Mouse (Mus musculus) liver, postnatal 0 days (tissue): ENCODE data around the gene Spg7. TPM values are rescaled to one million over a fixed set of nuclear protein-coding genes. Genes with fewer than 3 reads are reported as not detected.

Experiments used
- ATAC-seq: fragments of 200-750 bp; cut with Nextera tagmentation; 2 replicates; pipeline ENCODE4 v1.8.0; 2017; ENCODE audit warnings: mild to moderate bottlenecking, moderate library complexity
- DNase-seq: peaks from one replicate; pipeline ENCODE4 v3.0.0-alpha.2; 2016
- H3K27ac ChIP-seq: fragments of 300-500 bp; sonication (generic); 2 replicates; pipeline ENCODE4 v1.5.1; 2014; ENCODE audit warnings: antibody characterized with exemption, moderate library complexity, mild to moderate bottlenecking, low read depth
- H3K27me3 ChIP-seq: fragments of 300-500 bp; sonication (generic); 2 replicates; pipeline ENCODE4 v1.6.1; 2014; ENCODE audit warnings: low read length, control low read depth, mixed read lengths; ENCODE audit not compliant: insufficient read depth
- H3K36me3 ChIP-seq: fragments of 300-500 bp; sonication (generic); replicated peaks from 2 replicates; pipeline ENCODE4 v1.6.1; 2014; ENCODE audit warnings: mild to moderate bottlenecking, control low read depth, low read length, moderate library complexity, mixed read lengths; ENCODE audit not compliant: insufficient read depth
- H3K4me1 ChIP-seq: fragments of 300-500 bp; sonication (generic); 2 replicates; pipeline ENCODE4 v1.6.1; 2014; ENCODE audit warnings: antibody characterized with exemption, mild to moderate bottlenecking, control low read depth; ENCODE audit not compliant: insufficient read depth
- H3K4me2 ChIP-seq: fragments of 300-500 bp; sonication (generic); 2 replicates; pipeline ENCODE4 v1.6.1; 2014; ENCODE audit warnings: low read depth, mild to moderate bottlenecking, low read length, moderate library complexity, mixed read lengths
- H3K4me3 ChIP-seq: fragments of 300-500 bp; sonication (generic); 2 replicates; pipeline ENCODE4 v1.5.1; 2014; ENCODE audit warnings: low read depth, low read length
- H3K9ac ChIP-seq: fragments of 300-500 bp; sonication (generic); replicated peaks from 2 replicates; pipeline ENCODE4 v1.6.1; 2014; ENCODE audit warnings: mild to moderate bottlenecking, moderate library complexity
- H3K9me3 ChIP-seq: fragments of 300-500 bp; sonication (generic); 2 replicates; pipeline ENCODE4 v1.6.1; 2016; ENCODE audit warnings: mild to moderate bottlenecking, control low read depth, low read length, mixed read lengths
- CTCF ChIP-seq: sonication (generic); IDR thresholded peaks from 2 replicates; pipeline ENCODE4 v1.5.1; 2016; ENCODE audit warnings: antibody characterized with exemption, low read depth
- EP300 ChIP-seq: IDR thresholded peaks from 2 replicates; pipeline ENCODE4 v1.6.1; 2016; ENCODE audit warnings: antibody characterized with exemption, low read depth, mild to moderate bottlenecking
- WGBS: fragments of 180-500 bp; shearing (Covaris S2); extraction: QIAGEN DNeasy Blood & Tissue Kit; methylation state at CpG from one replicate; pipeline ENCODE4 v1.1.7; 2014; ENCODE audit not compliant: insufficient replicate concordance; 5-methylcytosine and 5-hydroxymethylcytosine counted together
- polyA plus RNA-seq: library from polyadenylated mRNA; unstranded; fragments of >200 nt; fragmentation: Nextera tagmentation; extraction: Ambion mirVana; gene quantifications from 2 replicates; pipeline ENCODE4 v1.2.1, GENCODE M21; 2015

Gene Spg7
- polyA plus RNA-seq, 1 experiment from 2014 or later, result 18.3 TPM

GRCm38 (mm10) chr8:123031321-123031978, 31.3 kb upstream of the Spg7 start:
- no peaks in the 10 kb centered on the region for H3K36me3 ChIP-seq
- TF ChIP-seq CTCF (no peak), EP300 (no peak)
- ATAC-seq, result no peak
- DNase-seq, result no peak
- no peak overlapping the region for H3K9ac ChIP-seq
- no peak overlapping the region for H3K4me2 ChIP-seq
- H3K27me3 ChIP-seq, result no peaks in the 10 kb centered on the region
- H3K4me1 ChIP-seq, result peaks cover 49% of the 10 kb centered on the region
- 41% methylated on average over 7 of the region's 7 CpGs for WGBS
- H3K4me3 ChIP-seq, result no peak overlapping the region
- peak overlapping the region; percentile 23; the same call in 1 of the 2 replicates for H3K27ac ChIP-seq
- H3K9me3 ChIP-seq, result no peaks in the 10 kb centered on the region

- no peaks in the 10 kb centered on the region for H3K9me3 ChIP-seq
- no peak overlapping the region for H3K4me2 ChIP-seq
- TF ChIP-seq CTCF (no peak), EP300 (no peak)
- ATAC-seq, result peak; percentile 24; the same call in 1 of the 2 replicates
- H3K4me1 ChIP-seq, result peaks cover 55% of the 10 kb centered on the region
- no peak overlapping the region for H3K9ac ChIP-seq
- H3K4me3 ChIP-seq, result no peak overlapping the region
- H3K27me3 ChIP-seq, result no peaks in the 10 kb centered on the region
- H3K36me3 ChIP-seq, result no peaks in the 10 kb centered on the region
- H3K27ac ChIP-seq, result peak overlapping the region; percentile 66
- no peak for DNase-seq
Observed at GRCm38 (mm10) chr8:123032730-123033129, 30.0 kb upstream of the Spg7 start.

DNA sequence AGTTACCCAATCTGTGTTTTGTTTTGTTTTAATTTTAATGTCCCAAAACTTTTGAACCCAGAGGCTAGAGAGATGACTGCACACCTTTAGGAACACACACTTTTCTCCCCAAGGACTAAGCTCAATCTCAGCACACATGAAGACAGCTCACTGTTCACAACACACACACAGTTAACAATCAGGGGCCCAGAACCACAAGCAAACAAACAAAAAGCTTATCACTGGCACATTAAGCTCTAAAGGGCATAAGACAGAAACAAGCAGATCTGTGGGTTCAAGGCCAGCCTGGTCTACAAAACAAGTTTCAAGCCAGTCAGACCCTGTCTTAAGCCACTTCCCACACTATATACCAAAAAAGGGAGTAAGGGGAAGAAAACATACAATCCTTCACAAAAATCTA, 29.3 kb upstream of the Spg7 start:
- ATAC-seq, result no peak
- Histone ChIP-seq H3K9me3 (no peaks in the 10 kb centered on the region), H3K4me2 (peak overlapping the region; percentile 30; the same call in 1 of the 2 replicates), H3K4me1 (peaks cover 58% of the 10 kb centered on the region), H3K36me3 (no peaks in the 10 kb centered on the region), H3K27me3 (no peaks in the 10 kb centered on the region), H3K9ac (no peak overlapping the region), H3K4me3 (no peak overlapping the region), H3K27ac (peak overlapping the region; percentile 85)
- TF ChIP-seq CTCF, result no peak
- no peak for TF ChIP-seq EP300
- no peak for DNase-seq

DNA sequence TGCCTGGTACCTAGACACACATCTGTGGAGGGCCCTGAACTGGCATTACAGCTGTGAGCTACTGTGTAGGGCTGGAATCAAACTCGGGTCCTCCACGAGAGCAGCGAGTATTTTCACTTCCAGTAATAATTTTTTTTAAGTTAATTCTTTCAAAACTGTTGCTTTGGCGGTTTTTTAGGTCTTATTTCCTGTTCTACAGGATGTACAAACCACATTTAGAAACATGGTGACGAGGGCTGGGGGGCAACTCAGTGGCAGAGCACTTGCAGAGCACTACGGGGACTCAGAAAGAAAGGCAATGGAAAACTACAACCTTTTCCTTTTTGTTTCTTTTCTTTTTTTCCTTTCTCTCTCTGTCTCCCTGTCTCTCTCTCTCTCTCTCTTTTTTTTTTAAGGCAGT, 28.6 kb upstream of the Spg7 start:
- Histone ChIP-seq H3K4me3 (0 out of 2 replicates have a peak overlapping the region, but pooled peaks have one; percentile 0), H3K4me1 (peaks cover 61% of the 10 kb centered on the region), H3K36me3 (no peaks in the 10 kb centered on the region), H3K9me3 (no peaks in the 10 kb centered on the region), H3K9ac (peak overlapping the region; percentile 28; the same call in 1 of the 2 replicates), H3K4me2 (peak overlapping the region; percentile 41; the same call in 1 of the 2 replicates), H3K27ac (peak overlapping the region; percentile 85), H3K27me3 (no peaks in the 10 kb centered on the region)
- DNase-seq, result no peak
- ATAC-seq, result no peak
- WGBS, result 27% methylated on average over 6 of the region's 6 CpGs
- no peak for TF ChIP-seq CTCF
- peak; percentile 41; the same call in 1 of the 2 replicates for TF ChIP-seq EP300

GRCm38 (mm10) chr8:123036956-123037355, 25.8 kb upstream of the Spg7 start:
- H3K27me3 ChIP-seq, result no peaks in the 10 kb centered on the region
- H3K9ac ChIP-seq, result no peak overlapping the region
- ATAC-seq, result peak; percentile 62
- TF ChIP-seq EP300 (no peak), CTCF (no peak)
- H3K4me3 ChIP-seq, result no peak overlapping the region
- peak; percentile 61 for DNase-seq
- H3K27ac ChIP-seq, result peak overlapping the region; percentile 41
- no peaks in the 10 kb centered on the region for H3K9me3 ChIP-seq
- peak overlapping the region; percentile 24; the same call in 1 of the 2 replicates for H3K4me2 ChIP-seq
- peaks cover 67% of the 10 kb centered on the region for H3K4me1 ChIP-seq
- no peaks in the 10 kb centered on the region for H3K36me3 ChIP-seq
- WGBS, result 21% methylated on average over 3 of the region's 3 CpGs

DNA sequence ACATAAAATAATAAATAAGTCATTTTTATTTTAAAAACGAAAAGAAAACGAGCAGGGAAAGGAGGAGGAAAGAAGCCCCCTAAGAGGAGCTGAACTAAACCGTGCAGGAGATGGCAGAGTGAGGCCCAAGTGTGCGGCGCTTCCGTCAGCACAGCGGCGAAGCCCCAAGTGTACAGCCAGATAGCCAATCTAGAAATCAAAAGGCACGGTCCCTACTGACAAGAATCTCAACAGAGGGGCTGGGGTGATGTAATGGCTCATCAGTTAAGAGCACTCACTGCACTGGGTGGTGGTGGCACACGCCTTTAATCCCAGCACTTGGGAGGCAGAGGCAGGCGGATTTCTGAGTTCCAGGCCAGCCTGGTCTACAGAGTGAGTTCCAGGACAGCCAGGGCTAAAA, 25.3 kb upstream of the Spg7 start:
- no peak overlapping the region for H3K4me3 ChIP-seq
- 53% methylated on average over 11 of the region's 11 CpGs for WGBS
- TF ChIP-seq EP300 (no peak), CTCF (no peak)
- H3K4me2 ChIP-seq, result peak overlapping the region; percentile 24; the same call in 1 of the 2 replicates
- no peak for ATAC-seq
- H3K4me1 ChIP-seq, result peaks cover 62% of the 10 kb centered on the region
- H3K36me3 ChIP-seq, result no peaks in the 10 kb centered on the region
- H3K27ac ChIP-seq, result peak overlapping the region; percentile 41
- H3K9me3 ChIP-seq, result no peaks in the 10 kb centered on the region
- H3K9ac ChIP-seq, result no peak overlapping the region
- no peak for DNase-seq
- H3K27me3 ChIP-seq, result no peaks in the 10 kb centered on the region
